Mouse (Mus musculus): ENCODE data around the gene Fkbp2.

Gene Fkbp2

GRCm38 (mm10) chr19:6940396-6941351 lies 39.6 kb downstream of the Fkbp2 start:
- DNase-seq (ENCODE audit: low spot score in 2 of 2): no peak

DNA sequence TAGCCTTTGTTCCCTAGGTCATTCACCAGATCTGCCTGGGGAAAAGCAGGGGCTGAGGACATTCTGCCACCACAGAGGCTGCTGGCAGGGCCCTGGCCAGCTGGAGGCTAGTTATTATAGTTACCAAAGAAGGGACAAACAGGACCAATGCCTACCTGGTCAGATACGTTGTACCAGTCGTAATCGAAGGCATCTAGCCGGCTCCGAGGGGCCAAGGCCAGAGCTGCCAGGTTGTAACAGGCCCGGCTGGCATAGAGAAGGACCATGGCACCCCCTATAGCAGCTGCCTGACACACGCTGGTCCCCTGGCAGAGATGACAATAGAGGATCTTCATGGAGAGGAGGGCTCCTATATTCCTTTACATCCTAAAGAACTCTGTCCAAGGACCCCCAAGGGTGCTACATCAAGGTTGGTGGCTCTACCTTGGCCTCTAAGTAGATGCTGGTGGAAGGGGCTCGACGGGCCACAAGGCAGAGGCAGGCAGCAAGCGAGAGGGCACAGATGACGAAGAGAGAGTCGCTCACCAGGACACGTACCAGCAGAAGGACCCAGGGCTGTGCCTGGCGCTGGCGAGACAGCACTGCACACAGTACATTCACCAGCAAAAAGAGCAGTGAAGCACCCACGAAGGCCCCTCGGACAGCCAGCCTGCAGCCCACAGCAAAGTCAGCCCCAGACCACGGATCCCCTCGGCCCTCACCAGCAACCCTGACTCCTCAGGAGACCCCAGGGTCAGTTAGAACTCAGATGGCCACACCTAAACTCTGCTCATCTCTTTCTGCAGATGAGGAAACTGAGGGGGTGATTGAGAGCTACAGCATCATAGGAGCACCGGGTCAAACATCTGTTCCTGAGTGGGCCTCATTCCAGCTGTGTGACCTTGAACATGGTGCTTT lies 40.9 kb downstream of the Fkbp2 start:
- no peak for DNase-seq (ENCODE audit: low spot score in 2 of 2)

DNA sequence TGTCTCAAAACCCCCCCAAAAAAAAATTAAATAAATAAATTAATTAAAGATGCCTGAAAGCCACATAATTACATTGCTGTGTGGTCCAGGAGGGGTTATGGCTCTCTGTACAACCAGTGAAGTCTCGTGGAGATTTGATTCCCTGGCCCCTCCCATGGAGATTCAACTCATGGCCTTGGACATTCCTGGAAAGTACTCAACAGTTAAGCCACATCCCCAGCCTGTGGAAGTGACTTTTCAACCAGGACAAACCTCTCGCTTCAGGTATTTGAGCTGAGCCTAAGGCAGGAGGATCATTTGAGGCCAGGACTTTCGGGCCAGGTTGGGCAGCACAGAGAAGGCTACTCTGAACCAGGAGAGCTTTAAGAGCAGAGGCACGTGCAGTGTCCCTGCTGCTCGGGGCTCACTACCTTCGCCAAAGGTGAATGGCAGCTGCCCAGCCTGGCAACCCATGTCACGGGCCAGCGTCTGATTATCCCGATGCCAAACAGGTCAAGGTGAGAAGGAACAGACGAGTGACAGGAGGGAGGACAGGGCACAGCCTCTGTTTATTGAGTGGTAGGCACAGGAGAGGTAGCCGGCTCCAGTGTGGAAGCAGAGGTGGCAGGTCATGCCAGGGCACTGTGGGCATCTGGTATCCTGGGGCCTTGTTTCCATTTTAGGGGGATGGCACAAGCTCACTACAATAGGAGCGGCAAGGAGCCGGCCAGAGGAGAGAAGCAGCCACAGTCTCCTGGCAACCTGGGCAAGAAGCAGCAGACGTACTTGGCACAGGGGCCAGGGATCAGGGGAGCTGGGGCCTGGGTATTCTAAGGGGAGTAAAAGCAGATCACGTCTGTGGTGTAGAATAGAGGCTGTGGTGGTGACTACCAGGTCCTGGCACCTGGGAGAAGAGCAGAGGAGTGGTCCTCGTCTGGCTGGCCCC lies 42.5 kb downstream of the Fkbp2 start:
- peak; percentile 65 to 76 for DNase-seq (ENCODE audit: low spot score in 2 of 2)

GRCm38 (mm10) chr19:6936299-6936698 lies 44.0 kb downstream of the Fkbp2 start:
- no peak for DNase-seq (ENCODE audit: low spot score in 2 of 2)

- DNase-seq (ENCODE audit: low spot score in 2 of 2): no peak
Observed at GRCm38 (mm10) chr19:6934195-6934977, 45.9 kb downstream of the Fkbp2 start, which contains the start of gene Kcnk4. Kcnk4 (minus strand) TSS chr19:6934515.

DNA sequence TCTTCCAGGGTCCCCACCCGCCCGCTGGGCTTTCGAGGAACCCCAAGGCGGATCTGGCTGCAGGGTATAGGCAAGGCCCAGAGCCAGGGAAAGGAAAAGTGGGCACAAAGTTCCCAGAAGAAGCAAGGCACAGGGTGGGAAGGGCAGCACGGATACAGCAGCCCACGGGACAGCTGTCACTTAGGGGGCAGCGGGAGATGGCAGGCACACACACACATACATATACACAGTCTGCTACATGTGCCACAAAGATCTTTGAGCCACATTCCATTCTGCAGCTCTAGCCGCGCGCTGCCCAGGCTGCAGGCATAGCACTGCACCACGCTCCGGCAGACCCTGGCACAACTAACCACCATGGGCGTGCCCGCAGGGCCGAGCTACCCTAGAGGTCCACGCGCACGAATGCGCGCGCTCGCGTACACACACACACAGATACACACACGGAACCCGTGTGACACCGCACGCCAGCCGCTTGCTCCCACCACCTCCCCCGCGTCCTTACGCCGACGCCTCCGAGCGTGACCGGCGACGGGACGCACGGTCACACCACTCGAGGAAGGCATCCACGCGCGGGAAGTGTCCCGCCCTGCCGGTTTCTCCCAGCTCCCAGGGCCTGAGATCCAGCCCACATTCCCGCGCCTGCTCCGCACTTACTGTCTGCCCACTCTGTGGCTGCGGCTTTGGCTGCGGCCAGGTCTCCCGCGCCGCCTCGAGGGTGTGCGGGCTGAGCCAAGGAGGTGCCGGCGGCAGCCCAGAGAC lies 46.7 kb downstream of the Fkbp2 start:
- DNase-seq (ENCODE audit: low spot score in 2 of 2): no peak

GRCm38 (mm10) chr19:6933102-6933435 lies 47.2 kb downstream of the Fkbp2 start:
- DNase-seq (ENCODE audit: low spot score in 2 of 2): no peak

DNA sequence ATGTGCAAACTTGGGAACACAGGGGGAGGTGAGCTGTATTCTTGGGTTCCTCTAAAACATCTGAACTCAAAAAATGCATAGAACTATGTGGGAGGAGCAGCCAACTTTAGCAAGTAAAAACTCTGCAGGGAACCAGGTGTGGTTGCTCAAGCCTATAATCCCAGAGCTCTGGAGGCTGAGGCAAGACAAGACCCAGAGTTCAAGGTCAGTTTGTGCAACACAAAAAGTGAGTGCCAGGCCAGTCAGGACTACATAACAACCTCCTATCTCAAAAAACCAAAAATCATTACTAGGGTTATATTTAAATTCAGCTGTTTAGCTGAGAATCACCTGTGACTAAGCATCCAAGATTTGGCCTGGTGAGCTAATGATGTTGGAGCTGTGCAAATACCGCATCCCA lies 48.3 kb downstream of the Fkbp2 start:
- no peak for DNase-seq (ENCODE audit: low spot score in 2 of 2)

DNA sequence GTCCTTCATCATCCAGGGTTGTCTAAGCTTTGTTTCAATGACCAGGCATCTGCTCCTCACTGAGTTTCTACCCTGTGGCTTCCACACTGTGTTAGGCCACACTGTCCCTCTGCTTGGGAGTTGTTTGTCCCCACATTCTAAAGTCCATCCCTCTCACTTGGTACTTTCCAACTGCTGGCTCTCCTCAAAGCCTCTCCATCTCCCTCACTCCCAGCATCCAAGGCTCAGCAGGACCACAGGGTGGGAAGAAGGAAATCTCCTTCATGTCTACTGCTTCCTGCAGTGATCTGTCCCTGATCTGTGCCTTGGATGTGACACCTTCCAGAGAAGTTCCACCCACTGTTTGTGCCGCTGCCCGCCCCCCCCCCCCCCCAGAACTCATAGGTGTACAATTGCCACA lies 49.3 kb downstream of the Fkbp2 start:
- DNase-seq (ENCODE audit: low spot score in 2 of 2): no peak

DNA sequence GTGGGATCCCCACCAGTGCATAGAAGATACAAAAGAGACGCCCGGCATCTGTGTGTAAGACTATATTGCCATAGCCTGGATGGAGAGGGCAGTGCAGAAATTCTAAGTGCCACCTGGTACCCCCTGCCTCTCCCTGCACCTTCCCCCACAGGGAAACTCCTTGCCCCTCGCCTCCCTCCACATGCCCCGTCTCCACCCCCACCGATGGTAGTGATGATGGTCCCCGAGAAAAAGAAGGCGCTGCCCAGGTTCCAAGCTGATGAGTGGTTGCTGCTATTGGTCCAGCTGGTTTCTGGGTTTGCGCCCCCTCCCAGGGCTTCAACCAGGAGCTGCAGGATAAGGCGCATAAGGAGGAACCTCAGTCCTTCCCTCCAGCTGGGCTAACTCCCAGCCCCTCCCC lies 52.2 kb downstream of the Fkbp2 start:
- DNase-seq (ENCODE audit: low spot score in 2 of 2): no peak
